Mouse (Mus musculus) CD4-positive, CD25-positive, alpha-beta regulatory T cell, adult 4 months (primary cell): Measurements from ENCODE around the gene Fitm1. TPM values are rescaled to one million over a fixed set of nuclear protein-coding genes. Genes with fewer than 3 reads are reported as not detected.

Source experiments
- ATAC-seq: one replicate; pipeline ENCODE4 v1.8.0; 2017
- polyA plus RNA-seq, 2 experiments: library from polyadenylated mRNA; unstranded; fragments of 100-300 nt; shearing (Covaris generic); gene quantifications; one replicate each; pipeline ENCODE4 v1.2.1; 2017

Gene Fitm1
- polyA plus RNA-seq, 2 experiments from 2014 or later = not detected

- no peak for ATAC-seq
Observed at GRCm38 (mm10) chr14:55570588-55570987, 4.8 kb upstream of the Fitm1 start.

GRCm38 (mm10) chr14:55571760-55572159, 3.7 kb upstream of the Fitm1 start:
- ATAC-seq = no peak

- ATAC-seq = no peak
Observed at GRCm38 (mm10) chr14:55575711-55576110, 294 bp downstream of the Fitm1 start.

- ATAC-seq = no peak
Observed at GRCm38 (mm10) chr14:55576376-55576775, 959 bp downstream of the Fitm1 start.

- peak; percentile 95 for ATAC-seq
Observed at GRCm38 (mm10) chr14:55577871-55578667, 2.7 kb downstream of the Fitm1 start, which contains the start of gene Psme1. TSS of gene Psme1 (plus strand) at chr14:55578123.

- peak; percentile 62 for ATAC-seq
Observed at GRCm38 (mm10) chr14:55578668-55579269, 3.4 kb downstream of the Fitm1 start.

- ATAC-seq = no peak
Observed at GRCm38 (mm10) chr14:55579511-55580496, 4.4 kb downstream of the Fitm1 start.

- no peak for ATAC-seq
Observed at GRCm38 (mm10) chr14:55580731-55581130, 5.3 kb downstream of the Fitm1 start.

- no peak for ATAC-seq
Observed at GRCm38 (mm10) chr14:55581981-55582681, 6.7 kb downstream of the Fitm1 start.

GRCm38 (mm10) chr14:55584303-55584701, 8.9 kb downstream of the Fitm1 start:
- ATAC-seq = no peak

- peak; percentile 81 for ATAC-seq
Observed at GRCm38 (mm10) chr14:55584702-55585565, 9.5 kb downstream of the Fitm1 start, which contains the start of gene Emc9. TSS of gene Emc9 (minus strand) at chr14:55585302.

- ATAC-seq = peak; percentile 30
Observed at GRCm38 (mm10) chr14:55585566-55585960, 10.1 kb downstream of the Fitm1 start.

GRCm38 (mm10) chr14:55586149-55586548, 10.7 kb downstream of the Fitm1 start:
- no peak for ATAC-seq

GRCm38 (mm10) chr14:55589271-55589670, 13.9 kb downstream of the Fitm1 start:
- no peak for ATAC-seq

GRCm38 (mm10) chr14:55589771-55590448, 14.5 kb downstream of the Fitm1 start:
- peak; percentile 35 for ATAC-seq

GRCm38 (mm10) chr14:55590748-55591330, 15.4 kb downstream of the Fitm1 start, which contains the start of gene Psme2:
TSS of gene Psme2 (minus strand) at chr14:55591113.
- peak; percentile 60 for ATAC-seq

- peak; percentile 76 for ATAC-seq
Observed at GRCm38 (mm10) chr14:55591331-55591891, 16.0 kb downstream of the Fitm1 start, which contains the start of gene Rnf31. TSS of gene Rnf31 (plus strand) at chr14:55591708.

- no peak for ATAC-seq
Observed at GRCm38 (mm10) chr14:55592226-55592625, 16.8 kb downstream of the Fitm1 start.

GRCm38 (mm10) chr14:55596036-55596690, 20.7 kb downstream of the Fitm1 start:
- ATAC-seq = no peak
